Mouse (Mus musculus) kidney, embryonic 15.5 days (tissue): ENCODE data around the gene Car15. TPM values are rescaled to one million over a fixed set of nuclear protein-coding genes. Genes with fewer than 3 reads are reported as not detected.

Source experiments
- ATAC-seq: fragments of 200-750 bp; cut with Nextera tagmentation; replicated peaks from 2 replicates; pipeline ENCODE4 v1.8.0; 2017; ENCODE audit warnings: moderate TSS enrichment; ENCODE audit not compliant: low FRiP score
- H3K27ac ChIP-seq: fragments of 300-500 bp; sonication (generic); 2 replicates; pipeline ENCODE4 v1.5.1; 2015; ENCODE audit warnings: mild to moderate bottlenecking, inconsistent platforms
- H3K27me3 ChIP-seq: fragments of 300-500 bp; sonication (generic); 2 replicates; pipeline ENCODE4 v1.6.1; 2015; ENCODE audit warnings: inconsistent platforms
- H3K36me3 ChIP-seq: fragments of 300-500 bp; sonication (generic); 2 replicates; pipeline ENCODE4 v1.6.1; 2015; ENCODE audit warnings: inconsistent platforms
- H3K4me1 ChIP-seq: fragments of 300-500 bp; sonication (generic); 2 replicates; pipeline ENCODE4 v1.6.1; 2015; ENCODE audit warnings: inconsistent platforms
- H3K4me2 ChIP-seq: fragments of 300-500 bp; sonication (generic); 2 replicates; pipeline ENCODE4 v1.6.1; 2015; ENCODE audit warnings: moderate library complexity, mild to moderate bottlenecking, inconsistent platforms
- H3K4me3 ChIP-seq: fragments of 300-500 bp; sonication (generic); replicated peaks from 2 replicates; pipeline ENCODE4 v1.5.1; 2015; ENCODE audit warnings: mild to moderate bottlenecking, inconsistent platforms
- H3K9ac ChIP-seq: fragments of 300-500 bp; sonication (generic); 2 replicates; pipeline ENCODE4 v1.6.1; 2015; ENCODE audit warnings: mild to moderate bottlenecking, inconsistent platforms
- H3K9me3 ChIP-seq: fragments of 300-500 bp; sonication (generic); replicated peaks from 2 replicates; pipeline ENCODE4 v1.6.1; 2016; ENCODE audit warnings: inconsistent platforms
- WGBS: fragments of 180-500 bp; shearing (Covaris S2); methylation state at CpG from one replicate; pipeline ENCODE4 v1.1.7; 2015; ENCODE audit warnings: mixed read lengths; 5-methylcytosine and 5-hydroxymethylcytosine counted together
- polyA plus RNA-seq: library from polyadenylated mRNA; unstranded; fragments of >200 nt; fragmentation: Nextera tagmentation; extraction: Ambion mirVana; gene quantifications from 2 replicates; pipeline ENCODE4 v1.2.1, GENCODE M21; 2015

Gene Car15
- polyA plus RNA-seq, 1 experiment from 2014 or later = 20.2 TPM

- Histone ChIP-seq H3K4me1 (peaks cover 68% of the 10 kb centered on the region), H3K9ac (peak overlapping the region; percentile 54)
Observed at GRCm38 (mm10) chr16:17807192-17808009, 30.8 kb downstream of the Car15 start.

GRCm38 (mm10) chr16:17806581-17807191 is 31.5 kb downstream of the Car15 start:
- Histone ChIP-seq H3K4me3 (peak overlapping the region; percentile 49), H3K9ac (peak overlapping the region; percentile 54), H3K9me3 (no peaks in the 10 kb centered on the region), H3K27ac (0 out of 2 replicates have a peak overlapping the region, but pooled peaks have one; percentile 34), H3K4me1 (peaks cover 74% of the 10 kb centered on the region), H3K27me3 (peaks cover 83% of the 10 kb centered on the region), H3K4me2 (peak overlapping the region; percentile 89), H3K36me3 (peaks cover 5% of the 10 kb centered on the region; the same call in 1 of the 2 replicates)
- 11% methylated on average over 50 of the region's 50 CpGs for WGBS
- ATAC-seq = 0 out of 2 replicates have a peak, but pooled peaks have one; percentile 4

More at GRCm38 (mm10) chr16:17807192-17808009, 30.8 kb downstream of the Car15 start:
- Histone ChIP-seq H3K27ac (peak overlapping the region; percentile 34; the same call in 1 of the 2 replicates), H3K4me3 (peak overlapping the region; percentile 49), H3K27me3 (peaks cover 76% of the 10 kb centered on the region), H3K36me3 (peaks cover 5% of the 10 kb centered on the region; the same call in 1 of the 2 replicates), H3K9me3 (no peaks in the 10 kb centered on the region), H3K4me2 (peak overlapping the region; percentile 89)
- WGBS = 5% methylated on average over 67 of the region's 73 CpGs
- peak; percentile 75 for ATAC-seq

GRCm38 (mm10) chr16:17804982-17805381 is 33.2 kb downstream of the Car15 start:
- no peak for ATAC-seq
- 23% methylated on average over 7 of the region's 7 CpGs for WGBS
- Histone ChIP-seq H3K9ac (no peak overlapping the region), H3K36me3 (peaks cover 5% of the 10 kb centered on the region; the same call in 1 of the 2 replicates), H3K27ac (no peak overlapping the region), H3K27me3 (peaks cover 85% of the 10 kb centered on the region), H3K4me1 (peaks cover 85% of the 10 kb centered on the region), H3K9me3 (no peaks in the 10 kb centered on the region), H3K4me3 (peak overlapping the region; percentile 34), H3K4me2 (peak overlapping the region; percentile 62)

- Histone ChIP-seq H3K27ac (no peak overlapping the region), H3K9me3 (no peaks in the 10 kb centered on the region), H3K4me2 (peak overlapping the region; percentile 62), H3K4me3 (peak overlapping the region; percentile 34), H3K36me3 (peaks cover 5% of the 10 kb centered on the region; the same call in 1 of the 2 replicates), H3K27me3 (peaks cover 86% of the 10 kb centered on the region), H3K9ac (peak overlapping the region; percentile 29; the same call in 1 of the 2 replicates), H3K4me1 (peaks cover 85% of the 10 kb centered on the region)
- 8% methylated on average over 33 of the region's 33 CpGs for WGBS
- ATAC-seq = peak; percentile 42; the same call in 1 of the 2 replicates
Observed at GRCm38 (mm10) chr16:17804449-17804912, 33.7 kb downstream of the Car15 start.

GRCm38 (mm10) chr16:17803675-17804448 is 34.3 kb downstream of the Car15 start:
- H3K27me3 ChIP-seq = peaks cover 86% of the 10 kb centered on the region
- WGBS = 28% methylated on average over 33 of the region's 33 CpGs
- H3K4me3 ChIP-seq = peak overlapping the region; percentile 36
- no peaks in the 10 kb centered on the region for H3K9me3 ChIP-seq
- H3K4me2 ChIP-seq = peak overlapping the region; percentile 64
- H3K4me1 ChIP-seq = peaks cover 86% of the 10 kb centered on the region
- H3K9ac ChIP-seq = peak overlapping the region; percentile 29; the same call in 1 of the 2 replicates
- no peak overlapping the region for H3K27ac ChIP-seq
- peaks cover 5% of the 10 kb centered on the region; the same call in 1 of the 2 replicates for H3K36me3 ChIP-seq
- 0 out of 2 replicates have a peak, but pooled peaks have one; percentile 3 for ATAC-seq

- H3K9me3 ChIP-seq = no peaks in the 10 kb centered on the region
- peaks cover 94% of the 10 kb centered on the region for H3K4me1 ChIP-seq
- 11% methylated on average over 83 of the region's 83 CpGs for WGBS
- H3K4me3 ChIP-seq = peak overlapping the region; percentile 36
- ATAC-seq = no peak
- H3K9ac ChIP-seq = peak overlapping the region; percentile 25
- peak overlapping the region; percentile 64 for H3K4me2 ChIP-seq
- H3K27ac ChIP-seq = no peak overlapping the region
- H3K27me3 ChIP-seq = peaks cover 88% of the 10 kb centered on the region
- peaks cover 5% of the 10 kb centered on the region; the same call in 1 of the 2 replicates for H3K36me3 ChIP-seq
Observed at GRCm38 (mm10) chr16:17802839-17803674, 35.1 kb downstream of the Car15 start.

- 24% methylated on average over 18 of the region's 18 CpGs for WGBS
- Histone ChIP-seq H3K9me3 (no peaks in the 10 kb centered on the region), H3K4me3 (peak overlapping the region; percentile 36), H3K9ac (no peak overlapping the region), H3K36me3 (peaks cover 5% of the 10 kb centered on the region; the same call in 1 of the 2 replicates), H3K4me2 (peak overlapping the region; percentile 64), H3K27me3 (peaks cover 91% of the 10 kb centered on the region), H3K27ac (no peak overlapping the region), H3K4me1 (peaks cover 94% of the 10 kb centered on the region)
- ATAC-seq = no peak
Observed at GRCm38 (mm10) chr16:17802456-17802838, 35.7 kb downstream of the Car15 start.

GRCm38 (mm10) chr16:17801777-17802455 is 36.2 kb downstream of the Car15 start:
- Histone ChIP-seq H3K36me3 (peaks cover 5% of the 10 kb centered on the region; the same call in 1 of the 2 replicates), H3K27me3 (peaks cover 95% of the 10 kb centered on the region), H3K4me1 (peaks cover 94% of the 10 kb centered on the region), H3K9ac (no peak overlapping the region), H3K4me2 (peak overlapping the region; percentile 64; the same call in 1 of the 2 replicates), H3K9me3 (no peaks in the 10 kb centered on the region), H3K27ac (no peak overlapping the region), H3K4me3 (peak overlapping the region; percentile 36)
- ATAC-seq = no peak
- WGBS = 23% methylated on average over 7 of the region's 7 CpGs

- Histone ChIP-seq H3K9ac (0 out of 2 replicates have a peak overlapping the region, but pooled peaks have one; percentile 65), H3K36me3 (peaks cover 5% of the 10 kb centered on the region; the same call in 1 of the 2 replicates), H3K4me1 (peaks cover 85% of the 10 kb centered on the region), H3K4me3 (peak overlapping the region; percentile 58), H3K9me3 (no peaks in the 10 kb centered on the region), H3K4me2 (peak overlapping the region; percentile 87), H3K27me3 (peaks cover 86% of the 10 kb centered on the region), H3K27ac (no peak overlapping the region)
- no peak for ATAC-seq
Observed at GRCm38 (mm10) chr16:17799584-17799983, 38.6 kb downstream of the Car15 start.
